Mouse (Mus musculus) neutrophil, adult 59 days (primary cell): ENCODE measurements around the gene Olfr132. TPM values are rescaled to one million over a fixed set of nuclear protein-coding genes. Genes with fewer than 3 reads are reported as not detected.

ENCODE experiments used
- total RNA-seq, 2 experiments: library from RNA; stranded (reverse); gene quantifications; 1 replicate in 1 of 2; 2 replicates in 1 of 2; pipeline ENCODE4 v1.2.4; 2023

The Olfr132 gene
- not detected for total RNA-seq

DNA sequence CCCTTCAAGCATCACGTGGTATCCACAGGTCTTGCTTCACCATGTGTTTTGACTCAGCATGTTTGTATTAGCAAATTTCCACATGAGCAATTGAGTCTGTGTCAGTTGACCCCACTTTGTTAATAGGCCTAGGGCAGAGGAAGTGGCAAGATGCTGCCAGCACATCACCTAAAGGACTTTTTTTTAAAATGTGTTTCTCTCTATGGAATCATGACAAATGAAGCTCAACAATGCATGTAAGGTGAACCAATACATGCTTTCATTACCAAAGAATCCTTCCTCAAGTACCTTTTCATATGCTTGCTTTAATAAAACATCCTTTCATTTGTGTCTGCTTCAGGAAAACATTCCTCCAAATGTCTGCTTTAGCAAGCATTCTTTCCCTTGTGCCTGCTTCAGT is at the start of gene Olfr132:
Olfr132 (minus strand) TSS at position 101 of the 400 bp plus-strand sequence.

DNA sequence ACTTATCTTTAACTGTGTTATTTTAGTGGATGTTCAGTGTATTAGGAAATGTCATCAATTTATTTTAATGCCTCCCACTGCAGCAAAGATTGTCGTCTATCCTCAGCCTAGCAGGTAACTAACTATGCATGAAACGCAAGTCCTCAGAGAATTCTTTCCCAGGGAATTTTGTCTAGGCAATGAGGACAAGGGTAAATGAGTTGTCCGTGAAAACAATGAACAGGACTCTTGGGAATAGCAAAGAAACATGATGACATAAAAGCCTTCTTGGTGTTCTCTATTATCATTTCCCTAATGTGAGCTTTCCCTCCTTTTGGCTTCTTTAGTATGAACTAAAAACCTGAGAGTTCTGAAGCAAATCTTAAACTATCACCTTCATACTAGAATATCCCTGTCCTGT is 36.8 kb upstream of the Olfr132 start, which contains the start of gene Olfr134:
Olfr134 (plus strand) TSS at position 301 of the 400 bp plus-strand sequence.

DNA sequence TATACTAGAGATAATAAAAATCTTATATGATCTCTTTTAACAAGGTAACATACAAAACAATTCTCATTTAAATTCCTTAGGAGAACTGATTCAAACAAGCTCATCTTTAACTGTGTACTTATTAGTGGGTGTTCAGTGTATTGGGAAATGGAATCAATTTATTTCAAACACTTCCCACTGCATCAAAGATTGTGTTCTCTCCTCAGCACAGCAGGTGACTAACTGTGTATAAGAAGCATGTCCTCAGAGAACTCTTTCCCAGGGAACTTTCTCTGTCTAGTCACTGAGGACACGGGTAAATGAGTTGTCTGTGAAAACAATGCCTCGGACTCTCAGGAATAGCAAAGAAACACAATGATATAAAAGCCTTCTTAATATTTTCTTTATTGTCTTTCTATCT is 10.7 kb upstream of the Olfr132 start, which contains the start of gene Olfr133:
Olfr133 (plus strand) TSS at position 301 of the 400 bp plus-strand sequence.

GRCm38 (mm10) chr17:38088593-38088992 is 45.7 kb downstream of the Olfr132 start, which contains the start of gene Olfr131:
Gene Olfr131 (minus strand): TSS chr17:38088693.

Other genes starting within 250 kb of the Olfr132 start
- gene Olfr127, start 234.1 kb downstream of the Olfr132 start, total RNA-seq: not detected
- not detected for gene Olfr128, start 214.0 kb downstream of the Olfr132 start, total RNA-seq
- not detected for gene Olfr761, start 181.4 kb downstream of the Olfr132 start, total RNA-seq
- not detected for gene Olfr129, start 74.4 kb downstream of the Olfr132 start, total RNA-seq
- not detected for gene Olfr130, start 70.6 kb downstream of the Olfr132 start, total RNA-seq
- not detected for gene Olfr131, start 45.8 kb downstream of the Olfr132 start, total RNA-seq
- not detected for gene Olfr133, start 10.8 kb upstream of the Olfr132 start, total RNA-seq
- gene Olfr134, start 36.9 kb upstream of the Olfr132 start, total RNA-seq: not detected
- not detected for gene Olfr135, start 69.8 kb upstream of the Olfr132 start, total RNA-seq
- gene Olfr138, start 126.5 kb upstream of the Olfr132 start, total RNA-seq: not detected
- gene Olfr137, start 173.0 kb upstream of the Olfr132 start, total RNA-seq: not detected
- gene Olfr136, start 195.3 kb upstream of the Olfr132 start, total RNA-seq: not detected